Mouse (Mus musculus) hindbrain, embryonic 16.5 days (tissue): ENCODE results near the gene Sh3bgrl3. TPM values are rescaled to one million over a fixed set of nuclear protein-coding genes. Genes with fewer than 3 reads are reported as not detected.

Experiments used
- ATAC-seq: fragments of 200-750 bp; cut with Nextera tagmentation; 2 replicates; pipeline ENCODE4 v1.8.0; 2017; ENCODE audit warnings: moderate TSS enrichment, moderate library complexity
- H3K27ac ChIP-seq: fragments of 300-500 bp; sonication (generic); 2 replicates; pipeline ENCODE4 v1.5.1; 2014; ENCODE audit warnings: low read depth, mild to moderate bottlenecking, control low read depth, low read length, moderate library complexity
- H3K27me3 ChIP-seq: fragments of 300-500 bp; sonication (generic); replicated peaks from 2 replicates; pipeline ENCODE4 v1.6.1; 2014; ENCODE audit warnings: low read length; ENCODE audit not compliant: control insufficient read depth, insufficient read depth
- H3K36me3 ChIP-seq: fragments of 300-500 bp; sonication (generic); 2 replicates; pipeline ENCODE4 v1.6.1; 2014; ENCODE audit warnings: mild to moderate bottlenecking, low read length, moderate library complexity, mixed read lengths; ENCODE audit not compliant: control insufficient read depth, insufficient read depth
- H3K4me1 ChIP-seq: fragments of 300-500 bp; sonication (generic); 2 replicates; pipeline ENCODE4 v1.6.1; 2014; ENCODE audit warnings: low read depth, low read length; ENCODE audit not compliant: control insufficient read depth, insufficient read depth
- H3K4me2 ChIP-seq: fragments of 300-500 bp; sonication (generic); 2 replicates; pipeline ENCODE4 v1.6.1; 2014; ENCODE audit warnings: mild to moderate bottlenecking, low read length, control low read depth, moderate library complexity
- H3K4me3 ChIP-seq: fragments of 300-500 bp; sonication (generic); 2 replicates; pipeline ENCODE4 v1.5.1; 2014; ENCODE audit warnings: mild to moderate bottlenecking, low read length, control low read depth, moderate library complexity
- H3K9ac ChIP-seq: fragments of 300-500 bp; sonication (generic); 2 replicates; pipeline ENCODE4 v1.6.1; 2014; ENCODE audit warnings: low read depth, mild to moderate bottlenecking, control low read depth, low read length, moderate library complexity
- H3K9me3 ChIP-seq: fragments of 300-500 bp; sonication (generic); 2 replicates; pipeline ENCODE4 v1.6.1; 2014; ENCODE audit warnings: mild to moderate bottlenecking, low read length, moderate library complexity; ENCODE audit not compliant: control insufficient read depth
- WGBS: fragments of 180-500 bp; shearing (Covaris S2); extraction: QIAGEN DNeasy Blood & Tissue Kit; methylation state at CpG from one replicate; pipeline ENCODE4 v1.1.7; 2014; 5-methylcytosine and 5-hydroxymethylcytosine counted together
- polyA plus RNA-seq: library from polyadenylated mRNA; unstranded; fragments of >200 nt; fragmentation: Nextera tagmentation; extraction: Ambion mirVana; gene quantifications from 2 replicates; pipeline ENCODE4 v1.2.1, GENCODE M21; 2015

Gene Sh3bgrl3
- polyA plus RNA-seq, 1 experiment from 2014 or later = 509 TPM

DNA sequence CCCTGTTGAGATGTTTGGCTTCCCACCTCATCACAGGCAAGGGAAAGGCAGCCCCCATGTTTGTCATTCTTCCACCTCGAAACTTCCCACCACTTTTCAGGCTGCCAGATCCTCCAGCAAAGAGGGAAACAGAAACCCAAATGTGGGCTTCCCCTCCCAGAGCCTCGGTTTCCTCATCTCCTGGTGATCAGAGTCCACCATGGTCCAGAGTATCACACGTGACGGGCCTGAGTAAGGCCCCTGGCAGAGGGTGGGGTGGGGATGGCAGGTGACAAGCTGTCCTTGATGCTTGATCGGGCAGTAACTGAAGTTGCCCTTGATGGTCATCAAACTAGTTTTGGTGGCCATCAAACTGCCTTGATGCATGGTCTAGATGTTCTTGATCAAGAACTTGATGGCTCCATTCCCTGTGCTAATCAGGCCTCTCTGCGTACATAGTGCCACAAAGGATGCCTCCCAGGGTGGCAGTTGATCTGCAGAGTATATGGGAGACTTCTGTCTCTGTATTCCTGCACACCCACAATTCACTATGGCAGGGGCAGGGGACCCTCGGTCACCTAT, 34.5 kb downstream of the Sh3bgrl3 start:
- H3K9ac ChIP-seq = no peak overlapping the region
- no peaks in the 10 kb centered on the region for H3K27me3 ChIP-seq
- H3K27ac ChIP-seq = no peak overlapping the region
- H3K4me1 ChIP-seq = no peaks in the 10 kb centered on the region
- 91% methylated on average over 7 of the region's 7 CpGs for WGBS
- no peak for ATAC-seq
- no peak overlapping the region for H3K4me3 ChIP-seq
- no peak overlapping the region for H3K4me2 ChIP-seq
- H3K9me3 ChIP-seq = no peaks in the 10 kb centered on the region
- no peaks in the 10 kb centered on the region for H3K36me3 ChIP-seq

DNA sequence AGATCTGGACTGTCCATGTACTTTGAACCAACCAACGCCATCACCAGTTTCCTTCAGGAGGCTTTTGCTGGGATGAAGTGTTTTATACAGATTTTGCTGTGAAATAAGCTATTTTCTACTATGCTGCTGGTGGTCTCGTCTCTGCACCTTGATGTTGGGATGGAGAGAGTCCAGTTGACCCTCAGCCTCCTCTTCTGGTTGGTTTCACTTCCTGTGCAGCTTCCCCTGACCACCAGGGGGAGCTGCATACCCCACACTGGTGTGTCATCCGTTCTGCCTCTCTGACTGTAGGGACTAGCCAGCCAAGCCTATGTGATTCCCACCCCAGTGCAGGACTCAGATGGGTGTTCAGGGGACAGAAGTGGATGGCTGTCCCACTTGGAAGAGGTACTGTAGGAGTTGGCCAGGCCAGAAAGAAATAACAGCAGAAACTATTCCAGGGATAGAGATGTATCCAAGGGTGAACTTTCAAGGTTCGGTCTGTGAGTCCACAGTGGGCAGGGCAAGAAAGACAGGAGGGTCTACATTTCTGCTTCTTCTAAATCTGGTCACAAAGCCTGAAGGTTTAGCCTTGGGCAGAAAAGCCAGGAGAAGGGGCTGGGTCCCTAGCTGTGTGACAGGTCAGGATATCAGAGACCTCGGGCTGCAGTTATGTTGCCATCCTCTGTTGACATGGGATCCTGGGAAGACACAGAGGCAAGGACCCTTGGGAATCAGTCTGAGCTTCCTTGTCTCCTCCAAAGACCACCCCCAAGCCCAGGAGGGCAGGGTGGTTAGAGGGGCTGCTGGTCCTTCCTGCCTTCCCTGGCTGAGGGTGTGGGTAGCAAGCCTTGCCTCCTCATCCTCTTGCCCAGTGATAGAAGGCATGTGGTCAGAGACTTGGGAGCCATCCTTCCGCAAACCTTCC, 36.0 kb downstream of the Sh3bgrl3 start:
- Histone ChIP-seq H3K4me3 (no peak overlapping the region), H3K9me3 (no peaks in the 10 kb centered on the region), H3K36me3 (no peaks in the 10 kb centered on the region), H3K27me3 (no peaks in the 10 kb centered on the region), H3K27ac (no peak overlapping the region), H3K4me2 (no peak overlapping the region), H3K4me1 (no peaks in the 10 kb centered on the region), H3K9ac (no peak overlapping the region)
- WGBS = 77% methylated on average over 6 of the region's 6 CpGs
- no peak for ATAC-seq

GRCm38 (mm10) chr4:134091225-134091529, 37.4 kb downstream of the Sh3bgrl3 start:
- Histone ChIP-seq H3K4me3 (no peak overlapping the region), H3K9me3 (no peaks in the 10 kb centered on the region), H3K4me2 (no peak overlapping the region), H3K27ac (no peak overlapping the region), H3K4me1 (no peaks in the 10 kb centered on the region), H3K27me3 (no peaks in the 10 kb centered on the region), H3K9ac (no peak overlapping the region), H3K36me3 (no peaks in the 10 kb centered on the region)
- no peak for ATAC-seq
- WGBS = 81% methylated on average over 6 of the region's 6 CpGs

DNA sequence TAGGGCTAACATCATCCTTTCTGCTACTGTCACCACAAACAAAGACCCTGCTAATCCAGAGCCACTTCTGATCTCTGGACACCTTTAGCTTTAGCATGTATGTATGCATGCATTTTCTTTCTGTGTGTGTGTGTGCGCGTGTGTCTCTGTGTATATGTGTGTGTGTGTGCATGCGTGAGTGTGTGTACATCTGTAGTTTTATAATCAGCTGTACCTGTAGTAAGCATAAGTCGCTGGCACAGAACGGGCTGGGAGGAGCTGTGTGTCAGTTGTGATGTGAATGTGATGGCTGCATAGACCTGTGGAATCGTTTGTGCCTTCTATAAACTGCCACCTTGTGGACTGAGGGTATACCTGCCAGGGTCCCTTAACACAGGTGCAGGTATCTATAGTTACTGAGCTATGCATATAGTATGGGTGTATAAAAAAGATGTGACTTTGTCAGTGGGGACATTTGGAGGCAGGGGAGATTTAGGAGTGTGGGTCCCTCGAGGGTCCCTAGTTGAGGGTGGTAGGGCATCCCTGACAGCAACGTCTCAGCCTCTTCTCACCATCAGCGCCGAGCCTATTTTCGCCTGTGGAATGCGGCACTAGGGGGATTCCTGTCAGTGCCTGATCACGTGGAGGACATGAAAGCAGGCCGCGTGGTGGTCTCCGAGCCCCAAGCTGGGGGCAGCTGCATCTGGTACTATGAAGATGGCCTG, 37.9 kb downstream of the Sh3bgrl3 start:
- Histone ChIP-seq H3K4me3 (no peak overlapping the region), H3K9ac (no peak overlapping the region), H3K4me1 (no peaks in the 10 kb centered on the region), H3K9me3 (no peaks in the 10 kb centered on the region), H3K4me2 (no peak overlapping the region), H3K36me3 (no peaks in the 10 kb centered on the region), H3K27me3 (no peaks in the 10 kb centered on the region), H3K27ac (no peak overlapping the region)
- WGBS = 88% methylated on average over 16 of the region's 16 CpGs
- ATAC-seq = no peak

- WGBS = 88% methylated on average over 9 of the region's 9 CpGs
- Histone ChIP-seq H3K4me3 (no peak overlapping the region), H3K36me3 (no peaks in the 10 kb centered on the region), H3K4me2 (no peak overlapping the region), H3K9me3 (no peaks in the 10 kb centered on the region), H3K4me1 (no peaks in the 10 kb centered on the region), H3K27ac (no peak overlapping the region), H3K27me3 (no peaks in the 10 kb centered on the region), H3K9ac (no peak overlapping the region)
- no peak for ATAC-seq
Observed at GRCm38 (mm10) chr4:134089029-134089428, 39.6 kb downstream of the Sh3bgrl3 start.

- Histone ChIP-seq H3K4me2 (no peak overlapping the region), H3K9me3 (no peaks in the 10 kb centered on the region), H3K27me3 (no peaks in the 10 kb centered on the region), H3K4me1 (peaks cover 2% of the 10 kb centered on the region; the same call in 1 of the 2 replicates), H3K36me3 (no peaks in the 10 kb centered on the region), H3K27ac (no peak overlapping the region), H3K4me3 (no peak overlapping the region), H3K9ac (no peak overlapping the region)
- ATAC-seq = 0 out of 2 replicates have a peak, but pooled peaks have one; percentile 20
- WGBS = 43% methylated on average over 7 of the region's 7 CpGs
Observed at GRCm38 (mm10) chr4:134087412-134087811, 41.2 kb downstream of the Sh3bgrl3 start.

GRCm38 (mm10) chr4:134084999-134085398, 43.6 kb downstream of the Sh3bgrl3 start:
- H3K4me3 ChIP-seq = no peak overlapping the region
- peaks cover 9% of the 10 kb centered on the region for H3K4me1 ChIP-seq
- H3K9ac ChIP-seq = no peak overlapping the region
- no peak overlapping the region for H3K4me2 ChIP-seq
- no peak for ATAC-seq
- 88% methylated on average over 4 of the region's 4 CpGs for WGBS
- H3K36me3 ChIP-seq = no peaks in the 10 kb centered on the region
- no peak overlapping the region for H3K27ac ChIP-seq
- H3K9me3 ChIP-seq = no peaks in the 10 kb centered on the region
- peaks cover 4% of the 10 kb centered on the region; the same call in 1 of the 2 replicates for H3K27me3 ChIP-seq

- peak overlapping the region; percentile 67 for H3K9ac ChIP-seq
- H3K27ac ChIP-seq = no peak overlapping the region
- no peaks in the 10 kb centered on the region for H3K36me3 ChIP-seq
- WGBS = 12% methylated on average over 7 of the region's 7 CpGs
- peak overlapping the region; percentile 85 for H3K4me2 ChIP-seq
- ATAC-seq = no peak
- H3K9me3 ChIP-seq = no peaks in the 10 kb centered on the region
- peaks cover 12% of the 10 kb centered on the region for H3K4me1 ChIP-seq
- peaks cover 4% of the 10 kb centered on the region; the same call in 1 of the 2 replicates for H3K27me3 ChIP-seq
- peak overlapping the region; percentile 53 for H3K4me3 ChIP-seq
Observed at GRCm38 (mm10) chr4:134082460-134082859, 46.1 kb downstream of the Sh3bgrl3 start.
